Mouse (Mus musculus) embryonic fibroblast, embryonic 13.5 days (primary cell): ENCODE results near the gene Gm21319.
"Not testable (repeated sequence)": the region's sequence is repeated elsewhere in the genome, so short reads cannot be mapped to it uniquely, and the experiment has no call there.

Experiments used
- CTCF ChIP-seq: IDR thresholded peaks from 2 replicates; pipeline ENCODE4 v1.5.1; 2011; ENCODE audit warnings: mild to moderate bottlenecking, control low read depth, low read length, moderate library complexity, borderline replicate concordance; ENCODE audit not compliant: insufficient read depth
- POLR2A ChIP-seq: IDR thresholded peaks from 2 replicates; pipeline ENCODE4 v1.6.1; 2011; ENCODE audit warnings: low read depth, mild to moderate bottlenecking, control low read depth, low read length, moderate library complexity

DNA sequence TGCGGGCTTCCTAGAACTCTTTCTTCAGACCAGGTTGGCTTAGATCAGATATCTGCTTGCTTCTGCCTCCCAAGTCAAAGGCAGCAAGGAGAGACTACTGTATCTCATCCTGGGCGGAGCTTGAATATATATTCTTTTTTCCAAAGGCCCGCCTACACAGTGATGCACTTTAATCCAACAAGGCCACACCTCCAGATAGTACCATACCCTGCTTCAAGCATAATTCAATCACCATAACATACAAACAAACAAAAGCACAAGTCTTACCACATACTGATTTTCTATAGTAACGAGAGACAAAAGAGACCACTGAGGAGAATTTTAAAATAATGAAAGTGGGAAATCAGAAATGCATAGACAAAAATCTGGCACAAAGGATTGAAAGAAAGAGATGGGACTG, at the start of gene Gm21319:
- not testable (repeated sequence) for TF ChIP-seq CTCF, POLR2A
